ENCODE assay signal across 15 mouse cellular contexts in the genomic region with DNA sequence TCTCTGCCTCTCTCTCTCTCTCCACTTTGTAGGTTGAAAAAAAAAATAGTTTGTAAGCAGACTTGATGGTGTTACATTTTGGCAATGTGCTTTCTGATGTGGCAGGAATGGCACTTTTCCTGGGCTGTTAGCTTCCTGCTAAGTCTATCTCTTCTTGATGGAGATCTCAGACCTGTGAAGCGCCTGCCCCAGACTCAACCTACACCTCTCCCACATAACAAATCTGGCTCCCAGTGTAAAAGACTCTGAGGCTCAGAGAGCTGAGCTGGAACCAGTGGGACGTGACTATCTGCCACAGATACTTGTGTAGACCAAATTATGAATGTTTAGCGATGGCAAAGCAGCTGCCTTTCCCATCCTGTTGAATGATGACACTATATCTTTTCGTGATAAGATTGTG.
DNase-seq lines count a peak whose midpoint lies in the region.
"Had no signal": no experiment of that assay in that cellular context is flagged by ENCODE, and none has a peak within 500 bp of the region (broad histone marks: within the 10 kb centered on the region; RNA-seq: fewer than 3 reads in every experiment).

No protein-coding gene starts in this region.

- DNase-seq in frontal cortex, postnatal 36 days (ENCODE audit: low spot score in 2 of 2): peak; percentile 46 to 57
- DNase-seq in frontal cortex, postnatal 10 days (ENCODE audit: low spot score in 2 of 2): no peak
- DNase-seq in right cerebral cortex, adult 18-20 months: peak; percentile 40
- DNase-seq in right cerebral cortex, postnatal 4 days: no peak
- peak; percentile 77 for DNase-seq in brain, adult 2 months (ENCODE audit: low read depth, low spot score)
- peak; percentile 53 for DNase-seq in telencephalon, adult 2 months (ENCODE audit: low read depth, low spot score)
- DNase-seq: adrenal gland, adult 2 months; adrenal gland, postnatal 14 days; cerebellum, adult 11-12 months; cerebellum, adult 8-10 months; cerebellum, postnatal 25 days; forebrain, postnatal 0 days; gastrocnemius, adult 2 months; gastrocnemius, postnatal 14 days; heart, adult 11 months had no signal

Comparison
In these comparisons a context has a peak if more than half of its experiments do, and no peak if none do; other contexts are left out.
1. DNase-seq: peak in frontal cortex, postnatal 36 days (2 of 2), right cerebral cortex, adult 18-20 months (single experiment), brain, adult 2 months (single experiment) and telencephalon, adult 2 months (single experiment); none in frontal cortex, postnatal 10 days (0 of 2) and right cerebral cortex, postnatal 4 days (single experiment).